Mouse (Mus musculus) lung, postnatal 0 days (tissue): ENCODE results near the gene Opa3.

Experiments
- CTCF ChIP-seq: IDR thresholded peaks from 2 replicates; pipeline ENCODE4 v1.5.1; 2016; ENCODE audit warnings: antibody characterized with exemption, mild to moderate bottlenecking
- EP300 ChIP-seq: IDR thresholded peaks from 2 replicates; pipeline ENCODE4 v1.6.1; 2016; ENCODE audit warnings: antibody characterized with exemption, mild to moderate bottlenecking, control low read depth

- peak; percentile 96 for TF ChIP-seq CTCF
- peak; percentile 72 for TF ChIP-seq EP300
Measured at GRCm38 (mm10) chr7:19300501-19301421, 72.6 kb downstream of the Opa3 start.
